Comparison of ENCODE assay signal across 17 mouse cellular contexts in genomic region chr1:126753611-126754010, GRCm38 (mm10).
"Had no signal": no experiment of that assay in that cellular context is flagged by ENCODE, and none has a peak within 500 bp of the region (broad histone marks: within the 10 kb centered on the region; RNA-seq: fewer than 3 reads in every experiment).

No protein-coding gene starts in this region.

- H3K4me2 ChIP-seq: liver, embryonic 15.5 days; lung, embryonic 15.5 days; midbrain, embryonic 12.5 days; neural tube, embryonic 13.5 days; stomach, embryonic 15.5 days had no signal

- H3K9ac ChIP-seq: liver, embryonic 15.5 days; liver, postnatal 0 days; lung, embryonic 15.5 days; midbrain, embryonic 12.5 days; neural tube, embryonic 13.5 days; stomach, embryonic 15.5 days had no signal

- H3K4me1 ChIP-seq: liver, embryonic 15.5 days; megakaryocyte, embryonic 14.5 days; stomach, embryonic 15.5 days had no signal

- ATAC-seq: liver, postnatal 0 days; lung, postnatal 0 days had no signal

- H3K4me3 ChIP-seq: liver, embryonic 15.5 days; lung, embryonic 15.5 days; megakaryocyte, embryonic 14.5 days; midbrain, embryonic 12.5 days; neural tube, embryonic 13.5 days; stomach, embryonic 15.5 days had no signal

- H3K27ac ChIP-seq: liver, embryonic 15.5 days; macrophage; midbrain, embryonic 12.5 days; neural tube, embryonic 13.5 days; stomach, embryonic 15.5 days; stomach, postnatal 0 days had no signal

- H3K27me3 ChIP-seq: liver, embryonic 15.5 days; lung, embryonic 15.5 days; megakaryocyte, embryonic 14.5 days; midbrain, embryonic 12.5 days; neural tube, embryonic 13.5 days; stomach, embryonic 15.5 days had no signal

- H3K9me3 ChIP-seq: liver, embryonic 15.5 days; lung, embryonic 15.5 days; midbrain, embryonic 12.5 days; neural tube, embryonic 13.5 days; stomach, embryonic 15.5 days had no signal

- DNase-seq: liver, postnatal 0 days; lung, adult 2 months; lung, postnatal 14 days; lung, postnatal 36 days; midbrain, embryonic 14.5 days; right cerebral cortex, postnatal 14 days; thymus, adult 2 months; thymus, postnatal 25 days had no signal

- H3K36me3 ChIP-seq: liver, embryonic 15.5 days; lung, embryonic 15.5 days; midbrain, embryonic 12.5 days; neural tube, embryonic 13.5 days; stomach, embryonic 15.5 days had no signal
